Mouse (Mus musculus): ENCODE data around the gene Mei1. TPM values are rescaled to one million over a fixed set of nuclear protein-coding genes. Genes with fewer than 3 reads are reported as not detected.

Gene Mei1
- total RNA-seq (2021), result under 1 TPM; 0.13 to 0.33 TPM
- long read RNA-seq, experiment 1, result 0 reads
- long read RNA-seq, experiment 2, result 0 reads

DNA sequence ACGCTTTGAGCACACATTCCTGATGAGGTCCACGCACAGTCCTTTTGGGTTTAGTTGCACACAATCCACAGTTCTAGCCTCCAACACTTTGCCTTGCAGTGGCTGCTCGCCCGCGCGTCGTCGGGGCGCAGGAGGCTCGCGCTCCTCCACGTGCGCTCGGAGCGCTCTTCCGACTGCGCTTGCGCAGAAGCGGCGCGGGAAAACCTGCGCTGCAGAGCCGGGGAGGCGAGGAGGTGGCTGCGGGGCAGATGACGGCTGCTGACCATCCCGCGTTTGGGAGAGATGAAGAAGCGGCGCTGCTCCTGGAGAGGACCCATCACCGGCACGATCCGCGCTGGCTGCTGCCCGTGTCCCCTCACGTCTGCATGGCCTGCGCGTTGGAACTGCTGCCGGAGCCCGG lies at the start of gene Mei1:
Gene Mei1, plus strand, starts transcription at position 99 of the 400 bp plus-strand sequence.
- no peak for DNase-seq
- intact Hi-C loops (cut with DNase I; ENCODE audit: low total_unique reads), result loop anchor here (2.0 to 5.0 kb wide), 2 partner anchors 37 to 165 kb away; no protein-coding TSS in a partner anchor

DNA sequence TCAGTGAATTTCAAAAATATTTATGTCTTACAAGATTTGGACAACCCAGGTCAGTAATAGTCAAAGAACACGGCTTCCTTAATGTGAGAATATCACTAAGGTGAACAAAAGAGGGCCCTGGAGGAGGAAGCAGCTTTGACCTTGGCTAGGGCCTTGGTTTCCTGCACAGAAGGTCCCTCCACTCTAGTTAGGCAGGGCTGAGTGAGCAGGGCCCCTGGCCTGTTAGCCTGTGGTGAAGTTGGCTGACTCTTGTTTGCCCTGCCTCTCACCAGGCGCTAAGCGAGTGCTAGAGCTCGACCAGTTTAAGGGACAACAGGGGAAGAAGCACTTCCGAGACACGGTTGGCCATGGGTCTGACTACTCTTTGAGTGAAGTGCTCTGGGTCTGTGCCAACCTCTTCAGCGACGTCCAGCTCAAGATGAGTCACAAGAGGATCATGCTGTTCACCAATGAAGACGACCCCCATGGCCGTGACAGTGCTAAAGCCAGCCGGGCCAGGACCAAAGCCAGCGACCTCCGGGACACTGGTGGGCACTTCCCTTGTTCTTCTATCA lies 47.2 kb upstream of the Mei1 start:
- intact Hi-C loops (cut with DNase I; ENCODE audit: low total_unique reads), result no loop called here
- peak; percentile 6 for DNase-seq

GRCm38 (mm10) chr15:82023965-82024635 lies 45.7 kb upstream of the Mei1 start:
- no peak for DNase-seq
- intact Hi-C loops (cut with DNase I; ENCODE audit: low total_unique reads), result no loop called here

DNA sequence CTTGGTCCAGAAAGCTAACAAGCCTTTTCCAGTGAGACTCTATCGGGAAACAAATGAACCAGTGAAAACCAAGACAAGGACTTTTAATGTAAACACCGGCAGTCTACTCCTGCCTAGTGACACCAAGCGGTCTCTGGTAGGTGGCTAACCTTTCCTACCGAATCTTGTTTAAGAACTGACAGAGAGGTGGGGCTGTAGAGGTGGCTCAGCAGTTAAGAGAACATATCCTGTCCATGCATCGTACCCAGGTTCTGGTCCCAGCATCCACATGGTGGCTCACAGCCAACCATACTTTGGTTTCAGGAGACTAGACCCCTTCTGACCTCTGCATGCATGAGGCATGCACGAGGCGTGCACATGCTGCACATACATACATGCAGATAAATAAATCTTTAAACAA lies 42.5 kb upstream of the Mei1 start:
- intact Hi-C loops (cut with DNase I; ENCODE audit: low total_unique reads), result no loop called here
- no peak for DNase-seq

DNA sequence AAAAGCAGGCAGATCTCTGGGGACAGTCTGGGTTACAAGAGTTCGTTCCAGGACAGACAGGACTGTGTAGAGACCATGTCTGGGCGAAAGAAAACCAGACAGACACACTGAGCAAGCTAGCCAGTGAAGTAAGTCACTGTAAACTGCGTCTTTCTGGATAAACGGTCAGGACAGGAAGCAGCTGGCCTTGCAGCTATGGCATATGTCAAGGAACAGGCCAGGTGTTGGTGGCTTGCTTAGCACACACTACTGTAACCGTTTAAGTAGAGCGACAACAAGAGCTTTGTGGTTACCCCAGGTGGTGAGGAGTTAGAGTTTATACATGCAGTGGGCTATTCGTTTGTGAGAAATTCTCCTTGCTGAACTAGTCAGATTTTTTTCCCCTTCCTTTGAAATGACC lies 42.1 kb upstream of the Mei1 start:
- no peak for DNase-seq
- intact Hi-C loops (cut with DNase I; ENCODE audit: low total_unique reads), result no loop called here

DNA sequence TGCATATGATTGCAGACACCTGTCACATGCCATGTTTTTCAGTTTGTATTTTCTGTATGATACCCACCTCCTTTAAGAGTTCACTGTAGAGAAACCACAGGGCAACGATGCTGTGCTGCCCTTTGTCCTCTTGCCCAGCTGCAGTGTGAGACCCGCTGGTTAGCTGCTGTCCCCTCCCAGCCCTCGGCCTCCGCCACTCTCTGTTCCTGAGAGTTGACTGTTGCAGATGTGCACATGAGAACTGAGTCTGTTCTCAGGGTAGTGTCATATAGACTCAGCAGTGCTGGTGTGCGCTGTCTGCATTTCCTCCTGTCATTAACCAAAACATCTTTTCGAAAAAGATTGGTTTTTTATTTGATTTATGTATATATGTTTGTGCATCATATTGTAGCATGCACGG lies 37.4 kb upstream of the Mei1 start:
- DNase-seq, result no peak
- intact Hi-C loops (cut with DNase I; ENCODE audit: low total_unique reads), result no loop called here

DNA sequence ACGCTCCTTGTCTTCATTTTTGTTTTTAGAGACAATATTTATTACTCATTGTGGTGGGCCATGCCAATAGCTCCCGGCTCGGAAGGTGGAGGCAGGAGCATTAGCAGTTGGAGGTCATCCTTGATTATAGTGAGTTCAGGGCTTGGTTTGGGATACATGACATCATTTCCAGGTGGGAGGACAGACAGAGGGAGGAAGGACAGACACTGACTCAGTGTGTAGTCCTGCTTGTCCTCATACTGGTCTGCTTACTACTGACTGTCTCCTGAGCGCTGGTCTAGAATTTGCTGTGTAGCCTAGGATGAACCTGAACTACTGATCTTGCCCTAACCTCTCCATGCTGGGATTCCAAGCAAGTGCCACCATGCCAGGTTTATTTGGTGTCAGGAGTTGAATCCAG lies 36.0 kb upstream of the Mei1 start, which contains the start of gene Desi1:
Gene Desi1, minus strand, starts transcription at position 101 of the 400 bp plus-strand sequence.
- intact Hi-C loops (cut with DNase I; ENCODE audit: low total_unique reads), result no loop called here
- no peak for DNase-seq

DNA sequence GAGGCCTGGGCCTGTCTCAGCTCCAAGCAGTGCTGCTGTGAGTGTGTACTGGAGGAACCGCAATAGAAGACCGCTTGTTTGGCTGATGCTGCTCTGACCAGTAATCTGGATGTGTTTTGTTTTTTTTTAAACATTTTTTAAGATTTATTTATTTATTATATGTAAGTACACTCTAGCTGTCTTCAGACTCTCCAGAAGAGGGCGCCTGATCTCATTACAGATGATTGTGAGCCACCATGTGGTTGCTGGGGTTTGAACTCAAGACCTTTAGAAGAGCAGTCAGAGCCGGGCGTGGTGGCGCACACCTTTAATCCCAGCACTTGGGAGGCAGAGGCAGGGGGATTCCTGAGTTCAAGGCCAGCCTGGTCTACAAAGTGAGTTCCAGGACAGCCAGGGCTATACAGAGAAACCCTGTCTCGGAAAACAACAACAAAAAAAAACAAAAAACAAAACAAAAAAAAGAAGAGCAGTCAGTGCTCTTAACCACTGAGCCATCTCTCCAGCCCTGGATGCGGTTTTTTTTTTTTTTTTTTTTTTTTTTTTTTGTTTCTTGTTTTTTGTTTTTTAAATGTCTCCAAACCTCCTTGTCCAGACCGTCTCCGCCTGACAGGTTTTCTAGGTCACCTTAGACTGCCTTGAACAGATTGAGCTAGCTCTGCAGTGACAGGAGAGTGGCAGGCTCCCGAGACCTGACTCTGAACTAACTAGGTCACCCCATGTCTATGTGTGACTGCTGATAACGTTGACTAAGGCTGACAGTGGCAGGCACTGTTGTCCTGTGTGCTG lies 33.7 kb upstream of the Mei1 start:
- no peak for DNase-seq
- intact Hi-C loops (cut with DNase I; ENCODE audit: low total_unique reads), result no loop called here

DNA sequence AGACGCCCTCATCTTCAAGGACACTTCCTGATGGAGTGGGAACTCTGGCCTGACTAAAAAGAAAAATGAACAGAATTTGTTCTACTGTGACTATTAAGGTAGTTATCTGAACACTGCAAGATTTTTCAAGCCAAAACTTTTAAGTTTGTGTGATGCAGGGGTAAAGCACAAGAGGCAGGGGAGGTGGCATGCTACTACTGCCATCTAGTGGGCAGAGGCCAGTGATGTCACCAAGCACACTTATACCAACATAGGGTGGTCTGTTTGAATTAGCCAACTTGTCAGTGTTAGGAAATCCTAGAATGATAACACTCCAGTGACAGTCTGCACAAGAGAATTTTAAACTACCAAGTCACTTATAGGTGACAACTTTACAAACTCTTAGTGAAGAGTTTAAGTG lies 29.1 kb upstream of the Mei1 start:
- intact Hi-C loops (cut with DNase I; ENCODE audit: low total_unique reads), result no loop called here
- peak; percentile 22 for DNase-seq

GRCm38 (mm10) chr15:82044166-82044784 lies 25.5 kb upstream of the Mei1 start:
- intact Hi-C loops (cut with DNase I; ENCODE audit: low total_unique reads), result no loop called here
- no peak for DNase-seq

- intact Hi-C loops (cut with DNase I; ENCODE audit: low total_unique reads), result no loop called here
- DNase-seq, result peak; percentile 8
These were observed 23.4 kb upstream of the Mei1 start for GRCm38 (mm10) chr15:82046246-82046891.

DNA sequence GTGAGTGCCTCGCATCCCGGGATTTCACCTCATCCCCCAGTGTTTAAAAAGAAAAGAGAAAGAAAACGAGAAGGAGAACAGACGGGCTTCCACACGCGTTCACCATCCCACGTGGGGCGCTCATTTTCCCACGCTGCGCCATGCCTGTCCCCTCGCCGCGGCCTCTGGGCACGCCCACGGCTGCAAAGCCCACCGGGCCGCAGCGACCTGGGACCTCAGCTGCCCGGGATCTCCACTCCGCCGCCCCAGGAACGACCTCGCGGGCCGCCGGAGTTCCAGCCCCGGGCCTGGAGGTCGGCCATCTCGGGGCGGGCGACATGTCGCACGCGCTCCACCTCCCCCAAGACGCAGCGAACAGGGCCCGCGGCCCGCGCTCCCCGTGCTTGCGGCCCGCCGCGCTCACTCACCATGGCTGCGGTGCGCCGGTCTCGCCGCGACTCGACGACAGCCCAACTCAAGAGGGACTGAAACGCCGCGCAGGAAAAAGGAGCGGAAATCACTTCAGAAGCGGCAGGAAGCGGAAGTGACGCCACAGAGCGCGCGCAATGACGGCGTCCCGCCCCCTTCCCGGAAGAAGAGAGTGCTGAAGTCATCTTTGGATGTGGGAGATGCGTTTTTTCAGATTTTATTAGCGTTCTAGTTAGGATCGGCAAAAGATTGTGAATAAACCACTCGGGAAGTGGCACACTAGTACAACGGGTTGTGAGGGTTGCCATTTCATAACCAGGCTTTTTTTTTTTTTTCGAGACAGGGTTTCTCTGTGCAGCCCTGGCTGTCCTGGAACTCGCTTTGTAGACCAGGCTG lies 22.5 kb upstream of the Mei1 start, which contains the start of gene Snu13:
Gene Snu13, minus strand, starts transcription at position 519 of the 804 bp plus-strand sequence.
- intact Hi-C loops (cut with DNase I; ENCODE audit: low total_unique reads), result no loop called here
- DNase-seq, result peak; percentile 90

DNA sequence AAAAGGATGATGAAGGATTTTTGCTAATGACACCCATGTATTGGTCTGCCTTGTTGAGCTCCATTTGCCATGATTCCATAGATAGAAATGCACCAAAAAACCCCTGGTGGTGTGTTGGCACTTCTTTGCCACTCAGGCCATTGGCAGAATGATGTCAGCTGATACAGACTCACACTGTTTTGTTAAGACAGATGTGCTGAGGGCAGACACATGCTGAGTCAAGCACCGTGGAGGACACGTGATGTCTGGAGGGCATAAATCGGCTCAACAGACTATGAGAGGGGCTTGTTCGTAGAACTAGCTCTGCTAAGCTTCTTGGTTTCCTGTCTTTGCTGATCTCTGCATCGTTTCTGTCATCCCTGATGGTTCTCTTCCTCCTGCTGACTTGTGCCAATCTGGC lies 17.3 kb upstream of the Mei1 start:
- intact Hi-C loops (cut with DNase I; ENCODE audit: low total_unique reads), result no loop called here
- no peak for DNase-seq

GRCm38 (mm10) chr15:82058719-82059201 lies 11.0 kb upstream of the Mei1 start, which contains the start of gene 4930407I10Rik:
Gene 4930407I10Rik (plus strand): TSS chr15:82059151.
- intact Hi-C loops (cut with DNase I; ENCODE audit: low total_unique reads), result no loop called here
- DNase-seq, result no peak

DNA sequence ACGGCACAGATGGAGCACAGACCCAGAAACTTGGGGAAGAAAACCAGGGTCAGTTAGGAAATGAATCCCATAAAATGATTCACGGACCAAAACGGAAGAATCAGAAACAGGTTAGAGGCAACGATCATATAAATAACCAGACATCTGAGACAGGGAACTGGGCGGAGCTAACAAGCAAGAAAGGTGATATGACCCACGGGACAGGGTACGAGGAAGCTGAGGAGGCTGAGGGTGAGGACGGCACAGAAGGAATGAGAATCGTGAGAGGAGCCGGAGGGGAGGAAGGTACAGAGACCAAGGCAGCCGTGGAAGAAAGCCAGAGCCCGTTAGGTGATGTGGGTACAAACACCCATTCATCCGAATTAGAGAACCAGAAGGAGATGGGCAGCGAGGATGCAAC lies 5.9 kb upstream of the Mei1 start:
- DNase-seq, result no peak
- intact Hi-C loops (cut with DNase I; ENCODE audit: low total_unique reads), result no loop called here

- intact Hi-C loops (cut with DNase I; ENCODE audit: low total_unique reads), result loop anchor here (5.0 kb wide), 1 partner anchor 42 kb away; no protein-coding TSS in a partner anchor
- peak; percentile 69 for DNase-seq
These were observed 4.3 kb upstream of the Mei1 start for GRCm38 (mm10) chr15:82065511-82065910.

GRCm38 (mm10) chr15:82071816-82072469 lies 2.1 kb downstream of the Mei1 start:
- intact Hi-C loops (cut with DNase I; ENCODE audit: low total_unique reads), result no loop called here
- no peak for DNase-seq

- intact Hi-C loops (cut with DNase I; ENCODE audit: low total_unique reads), result no loop called here
- DNase-seq, result no peak
These were observed 3.7 kb downstream of the Mei1 start for GRCm38 (mm10) chr15:82073490-82073889.
